Mouse (Mus musculus) gastrocnemius, adult 2 months (tissue): ENCODE measurements at regions not wholly inside any gene's neighbourhood (a gene's known extent, or its start where the extent isn't known, plus 50 kb on each side); places are given as distances from the start of the nearest gene placed in this dataset.

Source experiments
- DNase-seq: peaks from one replicate; pipeline ENCODE4 v3.0.0; 2022
- H3K27ac ChIP-seq: fragments of 200-600 bp; 2 replicates; pipeline ENCODE4 v1.8.1; 2022; ENCODE audit warnings: mild to moderate bottlenecking
- H3K4me3 ChIP-seq: fragments of 200-600 bp; 2 replicates; pipeline ENCODE4 v1.8.1; 2022; ENCODE audit warnings: mild to moderate bottlenecking, moderate library complexity
- CTCF ChIP-seq: fragments of 200-600 bp; IDR thresholded peaks from 2 replicates; pipeline ENCODE4 v1.8.1; 2022; ENCODE audit warnings: antibody characterized with exemption, mild to moderate bottlenecking, moderate library complexity
- intact Hi-C: fragments of 180-260 bp; cut with DNase I; formaldehyde crosslinking; loops from one replicate; pipeline ENCODE4 v1.15.1; 2025

- intact Hi-C loops: no loop called here
- H3K27ac ChIP-seq: no peak overlapping the region
- H3K4me3 ChIP-seq: peak overlapping the region; percentile 13; the same call in 1 of the 2 replicates
- no peak for TF ChIP-seq CTCF
- DNase-seq: no peak
Observed at GRCm38 (mm10) chr8:89134581-89135484, 90.9 kb upstream of the Sall1 start.

DNA sequence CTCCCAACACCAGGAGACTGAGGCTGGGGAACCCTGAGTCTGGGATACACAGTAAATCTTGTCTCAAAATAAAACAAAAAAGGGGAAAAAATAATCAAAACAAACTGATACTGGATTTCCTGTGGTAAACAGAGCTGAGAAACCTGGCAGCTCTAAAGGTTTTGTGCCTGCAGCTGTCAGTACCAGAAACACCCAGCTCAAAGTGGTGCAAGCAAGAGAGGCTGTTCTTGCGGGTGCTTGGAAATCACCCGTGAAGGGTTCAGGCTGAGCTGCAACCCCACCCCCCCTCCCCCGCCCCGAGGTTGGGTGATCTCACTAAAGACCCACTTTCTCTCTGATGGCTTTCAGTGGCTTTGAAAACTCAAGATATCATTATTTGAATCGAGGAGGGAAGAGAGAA lies 90.1 kb upstream of the Sall1 start:
- intact Hi-C loops: no loop called here
- no peak for DNase-seq
- no peak overlapping the region for H3K27ac ChIP-seq
- no peak for TF ChIP-seq CTCF
- peak overlapping the region; percentile 13; the same call in 1 of the 2 replicates for H3K4me3 ChIP-seq

GRCm38 (mm10) chr8:89121051-89121450 lies 77.1 kb upstream of the Sall1 start:
- intact Hi-C loops: no loop called here
- DNase-seq: no peak
- Histone ChIP-seq H3K4me3 (no peak overlapping the region), H3K27ac (no peak overlapping the region)
- no peak for TF ChIP-seq CTCF

DNA sequence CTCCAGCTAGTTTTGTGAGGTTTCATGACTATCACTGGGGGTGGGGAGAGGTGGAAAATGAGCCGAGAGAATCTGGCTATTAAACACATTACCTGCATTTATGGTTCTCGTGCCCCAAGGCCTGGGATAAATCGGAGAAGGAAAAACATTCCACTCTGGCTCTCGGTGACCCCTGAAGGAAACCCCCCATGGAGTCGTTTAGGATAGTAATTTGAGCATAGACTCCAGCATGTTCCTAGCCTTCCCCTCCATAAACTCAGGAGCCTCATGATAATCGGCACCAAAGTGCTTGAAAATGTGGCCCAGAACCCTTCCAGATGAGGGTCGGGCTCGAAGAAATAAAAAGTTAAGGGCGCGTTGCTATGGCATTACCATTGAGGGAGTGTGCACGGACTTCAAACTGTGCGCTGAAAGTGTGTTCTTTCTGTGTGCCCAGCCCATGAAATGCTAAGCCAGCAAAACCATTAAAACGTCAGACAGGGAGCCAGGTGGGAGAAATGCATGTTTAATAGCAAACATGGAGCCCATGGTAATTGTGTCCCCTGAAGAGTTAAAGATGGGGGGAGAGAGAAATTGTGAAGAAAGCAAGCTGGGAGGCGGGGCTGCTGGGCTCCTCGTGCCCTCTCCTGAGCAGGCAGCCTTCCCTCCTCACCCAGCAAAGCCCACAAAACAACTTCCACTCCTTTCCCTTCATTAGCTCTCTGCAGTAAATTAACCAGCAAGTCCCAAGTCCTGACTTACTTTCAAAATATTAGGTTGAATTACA lies 64.1 kb upstream of the Sall1 start:
- intact Hi-C loops: no loop called here
- TF ChIP-seq CTCF: no peak
- Histone ChIP-seq H3K27ac (no peak overlapping the region), H3K4me3 (no peak overlapping the region)
- no peak for DNase-seq

DNA sequence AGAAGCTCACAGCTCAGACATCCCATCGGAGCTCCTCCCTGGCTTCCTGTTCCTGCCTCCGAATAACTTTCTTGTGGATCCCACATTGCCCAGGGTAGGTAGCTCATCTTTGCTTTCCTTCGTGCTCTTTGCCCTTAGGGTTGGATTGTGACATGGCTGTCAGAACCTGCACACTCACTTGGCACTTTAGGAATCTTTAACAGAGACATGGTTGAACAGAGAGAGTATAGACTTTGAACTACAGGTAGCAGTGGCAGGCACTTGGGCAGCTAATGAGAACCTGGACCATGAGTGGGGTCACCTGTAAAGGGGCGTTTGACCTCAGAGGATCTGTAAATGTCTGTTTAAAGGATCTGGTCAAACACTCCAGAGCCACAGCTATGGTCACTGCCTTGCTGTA lies 62.4 kb upstream of the Sall1 start:
- H3K27ac ChIP-seq: no peak overlapping the region
- H3K4me3 ChIP-seq: no peak overlapping the region
- intact Hi-C loops: no loop called here
- no peak for TF ChIP-seq CTCF
- DNase-seq: no peak

DNA sequence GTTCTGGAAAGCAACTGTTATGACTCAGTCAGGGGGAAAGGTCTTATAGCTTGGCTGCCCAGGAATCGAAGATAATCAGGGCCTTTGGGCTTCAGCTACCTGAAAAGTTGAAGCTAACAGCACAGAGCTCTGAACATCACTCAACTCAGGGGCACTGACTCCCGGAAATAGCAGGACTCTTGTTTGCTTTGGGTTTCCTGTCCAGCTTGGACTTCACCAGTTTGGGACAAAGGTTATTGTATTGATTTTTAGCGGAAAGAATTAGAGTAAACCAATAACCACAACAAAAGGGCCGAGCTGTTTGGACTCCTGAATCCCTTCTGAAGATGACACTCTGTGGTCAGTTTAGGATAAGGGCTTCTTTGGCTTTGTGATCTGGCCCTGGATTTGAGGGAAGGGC lies 53.4 kb upstream of the Sall1 start:
- no peak for TF ChIP-seq CTCF
- Histone ChIP-seq H3K4me3 (no peak overlapping the region), H3K27ac (no peak overlapping the region)
- no peak for DNase-seq
- intact Hi-C loops: no loop called here
